Mouse (Mus musculus) urinary bladder, postnatal 4 days (tissue): ENCODE results near the gene Auh.

Experiments
- DNase-seq, 2 experiments: peaks; one replicate each; pipeline ENCODE4 v3.0.0; 2021 to 2022; ENCODE audit warnings: low spot score in 2 of 2

Gene Auh

GRCm38 (mm10) chr13:52879918-52880317 lies 49.6 kb downstream of the Auh start:
- DNase-seq, result no peak

- DNase-seq, result no peak
Observed at GRCm38 (mm10) chr13:52879291-52879690, 50.2 kb downstream of the Auh start.

- DNase-seq, result no peak
Observed at GRCm38 (mm10) chr13:52878823-52879222, 50.7 kb downstream of the Auh start.

DNA sequence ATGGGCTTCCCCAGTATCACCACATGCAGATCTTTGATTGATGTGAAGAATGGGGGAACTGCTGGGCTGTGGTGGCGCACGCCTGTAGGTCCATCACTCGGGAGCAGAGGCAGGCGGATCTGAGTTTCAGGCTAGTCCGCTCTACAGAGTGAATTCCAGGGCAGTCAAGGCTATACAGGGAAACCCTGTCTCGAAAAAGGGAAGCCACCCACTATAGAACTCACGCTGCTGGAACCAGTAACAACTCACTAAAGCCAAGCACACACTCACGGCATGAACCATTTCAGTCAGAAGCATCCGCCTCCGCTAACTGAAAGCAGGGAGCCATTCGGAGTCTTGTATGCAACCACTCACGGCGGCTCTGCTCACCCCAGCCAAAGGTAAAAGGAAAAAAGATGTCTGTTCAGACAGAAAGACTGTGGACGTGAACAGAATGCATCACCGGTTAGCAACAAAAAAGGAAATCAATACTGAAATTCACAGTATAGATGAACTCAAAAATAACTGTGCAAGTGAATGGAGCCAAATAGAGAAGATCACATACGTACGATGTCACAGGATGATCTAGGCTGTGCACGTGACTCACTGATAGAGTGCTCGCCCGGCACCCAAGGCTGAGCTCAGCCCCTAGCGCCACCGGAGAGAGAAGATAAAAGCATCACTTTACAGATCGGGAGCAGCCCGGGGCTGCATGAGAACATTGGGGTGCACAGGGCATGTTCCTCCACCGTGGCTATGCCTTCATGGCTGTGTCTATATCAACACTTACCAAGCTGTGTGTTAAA lies 53.7 kb downstream of the Auh start:
- DNase-seq, result no peak

- no peak for DNase-seq
Observed at GRCm38 (mm10) chr13:52875089-52875488, 54.4 kb downstream of the Auh start.

DNA sequence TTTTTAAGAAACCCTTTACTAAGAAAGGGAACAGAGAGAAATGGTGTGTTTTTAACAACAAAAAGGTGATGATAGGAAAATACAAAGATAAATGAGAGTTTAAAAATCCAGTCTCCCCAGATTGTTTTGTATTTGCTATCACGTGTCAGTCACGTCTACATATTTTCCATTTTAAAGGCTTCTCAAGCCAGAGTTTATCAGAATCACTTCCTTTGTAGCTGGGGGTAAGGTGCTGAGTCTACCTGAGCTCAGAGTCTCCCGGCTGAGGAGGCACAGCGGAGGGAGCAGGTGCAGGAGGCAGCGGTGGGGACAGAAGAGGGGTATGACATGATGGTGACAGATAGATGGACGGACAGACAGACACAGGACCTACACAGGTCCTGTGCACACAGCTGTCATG lies 55.1 kb downstream of the Auh start:
- DNase-seq, result no peak

DNA sequence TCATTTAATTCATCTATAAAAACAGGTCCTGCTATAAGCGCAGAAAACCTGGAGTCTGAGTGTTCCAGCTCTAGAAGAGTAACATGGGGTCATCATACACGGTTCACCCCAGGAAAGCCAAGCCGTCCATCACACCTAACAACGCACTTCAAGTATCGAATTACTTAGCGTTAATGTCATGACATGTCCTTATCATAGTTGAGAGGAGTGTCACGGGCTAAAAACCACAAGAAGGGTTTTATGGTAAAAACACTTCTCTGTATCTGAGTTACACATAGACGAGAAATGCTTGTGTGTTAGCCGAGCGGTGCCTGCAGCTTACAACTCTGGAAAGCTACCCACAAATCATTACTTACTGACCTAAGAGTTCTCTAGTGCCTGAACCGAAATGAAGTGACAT lies 55.6 kb downstream of the Auh start:
- DNase-seq, result no peak

GRCm38 (mm10) chr13:52866005-52866792 lies 63.3 kb downstream of the Auh start:
- DNase-seq, result no peak

GRCm38 (mm10) chr13:52863436-52863835 lies 66.0 kb downstream of the Auh start:
- DNase-seq, result no peak

DNA sequence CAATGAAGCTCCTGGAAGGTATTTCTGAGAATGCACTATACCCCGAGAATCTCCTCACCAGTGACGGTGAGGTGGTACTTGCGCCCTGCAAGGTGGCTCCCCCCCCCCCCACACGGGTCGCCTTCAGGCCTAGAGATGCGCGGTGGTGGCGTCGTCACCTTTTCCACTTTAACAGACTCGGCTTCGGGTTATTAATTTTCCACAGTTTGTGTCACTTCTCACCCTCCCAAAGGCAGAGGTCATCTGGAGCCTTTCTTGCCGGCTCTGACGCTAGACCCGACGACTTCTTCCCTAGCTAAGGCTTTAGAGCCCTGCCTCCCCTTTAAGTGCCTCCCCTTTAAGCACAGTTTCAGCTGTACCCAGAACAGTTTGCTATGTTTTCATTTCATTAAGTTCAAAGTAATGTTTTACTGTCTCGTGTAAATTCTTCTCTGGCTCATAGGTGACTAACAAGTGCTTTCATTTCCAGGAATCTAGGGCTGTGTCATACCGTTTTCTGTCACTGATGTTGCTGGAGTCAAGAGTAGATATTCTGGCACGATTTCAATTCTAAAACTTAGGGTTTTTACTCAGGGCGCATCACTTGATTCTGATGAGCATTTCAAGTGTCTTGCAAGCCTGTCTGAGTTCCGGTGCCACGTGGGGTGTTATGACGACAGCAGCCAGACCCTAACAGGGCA lies 69.3 kb downstream of the Auh start:
- no peak for DNase-seq

- no peak for DNase-seq
Observed at GRCm38 (mm10) chr13:52859065-52859820, 70.2 kb downstream of the Auh start.

DNA sequence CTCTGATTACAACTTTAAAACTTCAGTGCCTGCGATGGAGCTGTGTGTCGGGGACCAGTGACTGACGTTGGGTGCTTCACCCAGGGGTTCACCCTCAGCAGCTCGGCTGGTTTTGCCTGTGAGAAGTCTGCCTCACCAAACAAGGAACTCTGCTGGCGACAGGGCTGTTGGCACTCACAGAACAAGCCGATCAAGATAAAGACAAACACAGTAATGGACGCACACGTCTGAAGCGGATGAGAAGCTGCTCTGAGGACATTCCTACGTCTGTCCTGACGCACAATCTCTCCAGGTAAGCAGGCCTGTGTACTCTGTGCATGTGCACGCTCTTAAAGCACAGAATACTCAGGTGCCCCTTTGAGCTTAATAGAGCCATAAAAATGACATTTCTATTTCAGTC lies 71.1 kb downstream of the Auh start:
- DNase-seq, result no peak

GRCm38 (mm10) chr13:52857781-52858180 lies 71.7 kb downstream of the Auh start:
- no peak for DNase-seq

- DNase-seq, result no peak
Observed at GRCm38 (mm10) chr13:52853536-52853935, 75.9 kb downstream of the Auh start.

GRCm38 (mm10) chr13:52851886-52852285 lies 77.6 kb downstream of the Auh start:
- DNase-seq, result no peak

DNA sequence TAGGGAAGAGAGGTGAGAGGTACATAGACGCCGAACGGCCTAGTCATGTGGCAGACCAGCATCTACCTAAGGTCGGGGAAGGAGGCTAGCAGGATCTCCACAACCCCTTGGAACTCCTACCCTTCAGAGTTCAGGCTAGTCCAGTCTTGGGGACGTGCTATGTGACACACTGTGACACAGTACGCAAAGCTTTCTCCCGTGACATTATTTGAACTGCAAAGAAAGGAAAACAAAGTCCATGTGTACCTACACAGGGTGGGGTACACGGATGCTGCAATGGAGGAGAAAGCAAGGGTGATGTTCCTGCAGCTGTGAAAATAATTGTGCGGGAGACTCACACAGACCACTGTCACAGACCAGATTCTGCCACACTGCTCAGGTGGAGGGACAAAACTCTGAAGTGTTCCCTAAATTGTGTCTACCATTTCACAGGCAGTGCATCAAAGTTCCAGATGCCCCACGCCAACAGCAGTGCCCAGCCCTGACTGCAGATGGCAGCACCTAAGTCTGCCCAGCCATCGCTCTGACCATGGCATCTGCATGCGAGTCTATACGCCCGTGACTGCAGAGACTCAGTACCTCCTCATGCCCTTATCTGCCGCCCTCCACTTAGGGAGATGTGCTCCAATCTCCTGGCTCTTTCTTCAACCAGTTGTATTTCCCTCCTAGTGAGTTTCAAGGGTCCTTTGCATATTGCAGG lies 79.3 kb downstream of the Auh start:
- DNase-seq, result no peak

DNA sequence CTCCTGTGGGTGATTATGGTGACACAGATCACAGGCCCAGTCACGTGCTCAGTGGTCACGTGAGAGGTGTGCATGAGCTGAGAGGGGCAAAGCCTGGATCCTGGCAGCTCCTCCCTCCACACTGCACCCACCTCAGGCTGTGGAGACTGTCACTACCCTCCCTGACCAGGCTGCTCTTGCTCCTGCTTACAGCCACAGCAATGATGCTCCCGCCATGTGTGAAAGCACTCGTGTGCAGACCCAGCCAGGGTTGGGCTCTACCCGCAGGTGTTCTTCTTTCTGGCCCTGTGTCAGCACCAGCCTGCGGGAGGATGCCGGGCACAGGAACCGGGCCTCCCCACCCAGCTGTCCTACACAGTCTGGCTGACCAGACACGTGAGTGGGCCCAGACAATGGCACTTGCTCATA lies 80.1 kb downstream of the Auh start:
- no peak for DNase-seq

DNA sequence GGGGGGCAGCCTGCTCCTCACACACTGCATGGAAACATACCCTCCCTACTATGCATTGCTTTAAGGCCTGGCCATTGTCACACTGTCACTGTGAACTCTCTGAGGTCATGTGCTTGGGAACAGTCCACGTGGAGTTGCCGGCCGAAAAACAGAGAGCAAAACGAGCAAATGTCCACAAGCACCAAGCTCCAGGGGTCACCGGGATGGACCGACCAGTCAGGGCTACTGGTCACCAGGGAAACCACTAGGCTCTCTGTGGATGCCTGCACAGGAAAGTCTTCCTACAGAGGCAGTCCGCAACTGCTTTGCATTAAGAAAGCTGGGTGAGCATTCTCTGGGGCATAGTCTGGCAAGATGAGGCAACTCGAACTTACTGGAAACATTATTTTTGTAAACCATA lies 82.0 kb downstream of the Auh start:
- DNase-seq, result no peak

- no peak for DNase-seq
Observed at GRCm38 (mm10) chr13:52847071-52847470, 82.4 kb downstream of the Auh start.

GRCm38 (mm10) chr13:52845618-52846017 lies 83.9 kb downstream of the Auh start:
- no peak for DNase-seq

DNA sequence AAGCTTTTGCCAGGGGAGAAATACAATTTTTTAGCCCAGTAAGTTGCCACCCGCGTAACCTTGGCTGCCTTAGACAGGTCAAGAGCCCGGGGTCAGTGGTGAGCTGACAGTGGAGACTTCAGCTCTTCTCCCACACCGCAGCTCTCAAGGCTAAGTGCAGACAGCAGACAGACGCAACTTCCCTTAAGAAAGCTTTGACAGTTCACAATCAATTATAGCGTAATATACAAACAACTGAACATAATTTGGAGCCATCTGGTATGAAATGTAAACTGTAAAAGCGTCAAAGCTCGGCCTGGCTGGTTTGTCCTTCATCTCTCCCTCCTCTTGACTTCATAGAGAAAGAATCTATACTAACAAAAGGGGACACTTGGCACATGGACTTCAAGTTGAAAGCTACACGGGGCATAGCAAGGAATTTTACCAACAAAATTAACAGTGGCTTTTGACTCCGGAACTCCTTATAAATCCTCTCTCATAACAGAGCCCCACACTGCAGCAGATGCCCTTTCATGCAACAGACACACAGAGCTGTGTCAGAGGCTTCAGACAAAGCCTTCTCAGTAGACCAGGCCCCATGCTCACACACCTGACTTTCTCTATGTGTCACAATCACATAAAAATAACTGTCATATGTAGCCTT lies 85.8 kb downstream of the Auh start:
- no peak for DNase-seq
